Mouse (Mus musculus): Measurements from ENCODE around the gene Ctu2.

Gene Ctu2

GRCm38 (mm10) chr8:122474951-122475560 lies 887 bp upstream of the Ctu2 start:
- peak; percentile 49 for DNase-seq (ENCODE audit: extremely low read depth, insufficient read length, low spot score)

- no peak for DNase-seq (ENCODE audit: extremely low read depth, insufficient read length, low spot score)
These were observed 6.5 kb downstream of the Ctu2 start for GRCm38 (mm10) chr8:122482448-122482847.

GRCm38 (mm10) chr8:122483877-122484276 lies 7.9 kb downstream of the Ctu2 start:
- no peak for DNase-seq (ENCODE audit: extremely low read depth, insufficient read length, low spot score)

DNA sequence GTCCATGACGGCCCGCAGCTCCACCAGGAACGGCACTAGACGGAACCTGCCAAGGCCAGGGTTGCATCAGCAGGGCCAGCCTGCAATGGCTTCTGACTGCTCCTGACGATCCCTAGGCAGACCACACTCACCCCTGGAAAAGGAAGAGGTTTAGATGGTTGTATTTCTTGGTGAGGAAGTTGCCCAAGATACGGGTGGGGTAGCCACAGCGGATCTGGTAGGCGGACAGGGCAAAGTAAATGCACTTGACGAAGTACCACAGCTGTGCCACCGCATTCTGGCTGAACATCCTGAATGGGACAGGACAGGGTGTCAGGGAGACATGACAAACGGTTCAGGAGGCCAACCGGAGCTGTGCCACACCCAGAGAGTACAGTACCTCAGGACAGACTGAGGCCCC lies 8.9 kb downstream of the Ctu2 start:
- DNase-seq (ENCODE audit: extremely low read depth, insufficient read length, low spot score) = no peak

GRCm38 (mm10) chr8:122488387-122488786 lies 12.4 kb downstream of the Ctu2 start:
- DNase-seq (ENCODE audit: extremely low read depth, insufficient read length, low spot score) = no peak

DNA sequence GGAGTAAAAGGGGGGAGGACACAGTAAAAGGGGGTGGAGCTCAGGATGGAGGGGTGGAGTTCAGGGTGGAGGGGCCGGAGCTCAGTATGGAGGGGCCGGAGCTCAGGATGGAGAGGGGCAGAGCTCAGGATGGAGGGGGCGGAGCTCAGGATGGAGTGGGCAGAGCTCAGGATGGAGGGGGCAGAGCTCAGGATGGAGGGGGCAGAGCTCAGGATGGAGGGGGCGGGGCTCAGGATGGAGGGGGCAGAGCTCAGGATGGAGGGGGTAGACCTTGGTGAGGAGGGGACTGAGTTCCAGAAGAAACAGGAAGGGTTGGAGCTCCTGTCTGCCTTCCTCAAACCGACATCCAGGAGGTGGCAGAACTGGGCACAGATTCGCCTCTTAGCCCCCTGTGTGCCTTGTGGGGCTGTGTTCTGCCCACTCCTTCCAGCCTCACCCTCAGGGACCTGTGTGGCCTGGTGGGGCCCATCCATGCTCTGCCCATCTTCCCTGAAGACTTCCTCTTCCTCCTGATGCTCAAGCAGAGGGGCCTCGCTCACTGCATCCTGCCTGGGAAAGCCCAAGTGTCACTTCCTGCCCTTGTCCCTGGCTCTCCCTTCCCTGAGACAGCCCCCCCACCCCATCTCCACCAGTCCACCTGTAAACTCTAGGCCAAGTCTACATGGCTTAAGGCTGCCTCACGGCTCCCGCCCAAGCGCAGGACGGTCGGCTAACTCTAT lies 21.2 kb downstream of the Ctu2 start:
- no peak for DNase-seq (ENCODE audit: extremely low read depth, insufficient read length, low spot score)

DNA sequence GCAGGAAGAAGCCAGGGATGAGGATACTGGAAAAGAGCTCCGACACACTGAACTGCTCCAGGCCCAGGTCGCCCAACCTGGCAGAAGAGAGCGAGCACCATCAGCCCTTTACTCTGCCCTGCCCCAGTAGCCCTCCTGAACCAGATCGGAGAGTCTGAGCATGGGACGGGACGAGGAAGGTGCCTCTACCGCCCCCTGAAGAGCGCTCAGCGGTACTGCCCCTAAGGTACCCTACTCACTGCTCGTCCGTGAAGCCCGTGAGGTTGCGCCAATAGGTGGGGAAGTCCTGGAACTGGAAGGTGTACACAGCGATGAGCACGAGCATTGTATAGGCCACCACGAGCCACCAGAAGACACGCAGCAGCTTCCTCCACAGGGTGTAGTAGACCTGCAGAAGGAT lies 22.0 kb downstream of the Ctu2 start:
- DNase-seq (ENCODE audit: extremely low read depth, insufficient read length, low spot score) = no peak

DNA sequence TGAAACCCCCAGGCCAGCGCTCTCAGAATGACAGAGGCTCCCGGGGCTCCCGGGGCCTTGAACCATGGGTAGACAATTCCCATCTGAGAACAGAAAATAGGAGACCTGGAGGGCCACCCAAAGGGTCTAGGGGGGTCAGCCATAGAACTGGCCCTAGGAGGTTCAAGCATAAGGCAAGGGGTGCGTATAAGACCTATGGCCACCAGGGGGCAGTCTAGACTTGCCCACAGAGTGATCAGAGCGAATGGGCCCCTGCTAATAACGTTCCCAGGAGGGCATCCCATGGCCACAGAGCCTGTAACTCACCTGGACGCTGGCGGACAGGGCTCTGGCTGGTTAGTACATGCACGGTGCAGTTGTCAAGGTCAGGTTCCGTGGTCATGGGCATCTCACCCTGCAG lies 24.9 kb downstream of the Ctu2 start:
- DNase-seq (ENCODE audit: extremely low read depth, insufficient read length, low spot score) = peak; percentile 50

GRCm38 (mm10) chr8:122511552-122511951 lies 35.6 kb downstream of the Ctu2 start:
- DNase-seq (ENCODE audit: extremely low read depth, insufficient read length, low spot score) = no peak

GRCm38 (mm10) chr8:122512392-122512791 lies 36.4 kb downstream of the Ctu2 start:
- DNase-seq (ENCODE audit: extremely low read depth, insufficient read length, low spot score) = no peak

GRCm38 (mm10) chr8:122515699-122516098 lies 39.8 kb downstream of the Ctu2 start:
- no peak for DNase-seq (ENCODE audit: extremely low read depth, insufficient read length, low spot score)

GRCm38 (mm10) chr8:122517541-122518190 lies 41.7 kb downstream of the Ctu2 start:
- DNase-seq (ENCODE audit: extremely low read depth, insufficient read length, low spot score) = no peak

- DNase-seq (ENCODE audit: extremely low read depth, insufficient read length, low spot score) = no peak
These were observed 44.7 kb downstream of the Ctu2 start for GRCm38 (mm10) chr8:122520611-122521010.

DNA sequence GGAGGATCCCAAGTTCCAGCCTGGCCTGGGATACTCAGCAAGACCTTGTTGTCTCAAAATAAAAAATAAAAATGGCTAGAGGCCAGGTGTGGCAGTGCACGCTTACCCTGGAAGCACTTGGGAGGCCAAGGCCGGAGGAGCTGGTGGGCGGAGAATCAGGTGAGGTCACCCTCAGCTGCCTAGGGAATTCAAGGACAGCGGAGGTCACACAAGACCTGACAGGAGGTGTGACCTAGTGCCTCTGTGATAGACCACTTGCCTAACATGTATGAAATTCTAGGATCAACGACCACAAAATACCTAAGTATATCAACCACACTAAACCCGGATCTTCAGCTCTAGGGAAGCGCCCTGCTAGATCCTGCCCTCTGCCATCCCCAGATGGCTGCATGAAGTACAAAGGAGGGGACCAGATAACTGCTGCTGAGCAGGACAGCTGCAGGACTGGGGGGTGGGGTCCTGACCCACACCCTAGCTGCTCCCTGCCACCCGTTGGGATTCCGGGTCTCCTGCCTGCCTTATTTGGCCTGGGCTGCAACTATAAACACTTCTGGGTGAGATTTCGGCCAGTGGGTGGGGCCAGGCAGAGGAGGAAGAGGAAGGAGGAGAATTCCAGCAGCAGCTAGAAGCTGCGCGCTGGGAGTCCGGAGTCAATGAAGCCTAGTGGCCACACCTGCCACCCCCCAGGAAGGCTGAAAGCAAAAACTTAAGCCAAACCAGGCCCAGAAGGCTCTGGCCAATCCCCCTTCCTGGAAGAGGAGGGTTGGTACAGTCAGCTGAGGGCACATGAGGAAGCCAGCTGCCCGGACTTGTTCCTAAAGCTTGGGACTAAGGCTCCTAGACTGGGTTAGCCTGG lies 47.1 kb downstream of the Ctu2 start:
- DNase-seq (ENCODE audit: extremely low read depth, insufficient read length, low spot score) = no peak

DNA sequence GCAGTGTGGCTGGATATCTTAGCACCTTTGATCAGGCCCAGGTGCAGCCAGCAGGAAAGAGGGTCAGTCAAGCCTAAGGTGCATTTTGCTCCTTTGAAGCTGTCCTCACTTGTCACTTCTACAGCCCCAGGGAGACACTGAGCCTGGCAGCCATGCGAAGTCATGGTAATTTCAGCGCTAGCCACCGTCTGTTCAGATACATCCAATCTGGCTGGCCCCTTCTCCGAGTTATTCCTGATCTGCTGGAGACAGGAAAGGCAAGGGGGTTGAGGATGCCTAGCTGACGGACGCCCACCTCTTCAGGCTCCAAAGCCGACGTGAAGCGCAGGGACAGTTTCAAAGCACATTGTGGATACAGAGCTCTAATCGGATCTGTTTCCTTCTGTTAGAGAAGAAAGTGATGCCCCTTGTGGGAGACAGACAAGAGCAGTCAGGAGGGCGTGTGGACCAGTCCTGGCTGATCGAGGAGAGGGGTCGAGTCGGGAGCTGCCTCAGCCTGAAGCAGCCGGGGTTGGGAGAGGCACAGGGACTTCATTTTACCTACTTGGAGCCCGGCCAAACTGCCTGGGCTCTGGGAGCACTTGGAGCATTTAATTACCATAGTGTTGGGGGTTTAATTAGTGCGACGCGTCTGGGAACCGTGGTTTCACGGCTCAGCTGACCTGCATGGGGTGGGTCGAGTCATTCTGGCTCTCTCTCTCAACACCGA lies 47.9 kb downstream of the Ctu2 start:
- no peak for DNase-seq (ENCODE audit: extremely low read depth, insufficient read length, low spot score)

DNA sequence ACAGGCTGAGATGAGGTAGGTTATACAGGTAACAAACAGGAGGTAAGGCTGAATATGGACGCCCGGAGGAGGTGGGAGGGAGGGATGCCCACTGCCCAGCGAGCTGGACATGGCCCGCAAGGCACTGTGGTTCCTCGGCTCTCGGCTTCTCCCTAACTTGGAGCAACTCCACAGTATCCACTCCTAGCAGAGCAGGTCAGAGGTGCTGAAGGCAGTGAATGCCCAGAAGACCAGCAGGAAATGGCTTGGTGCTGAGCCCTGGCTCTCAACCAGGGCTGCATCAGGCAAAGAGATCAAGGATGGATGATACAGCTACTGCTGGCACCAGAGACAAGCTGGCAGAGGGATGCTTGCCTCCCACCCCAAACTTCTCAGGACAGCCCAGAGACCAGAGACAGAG lies 48.6 kb downstream of the Ctu2 start:
- DNase-seq (ENCODE audit: extremely low read depth, insufficient read length, low spot score) = no peak

- DNase-seq (ENCODE audit: extremely low read depth, insufficient read length, low spot score) = no peak
These were observed 49.1 kb downstream of the Ctu2 start for GRCm38 (mm10) chr8:122525004-122525403.

DNA sequence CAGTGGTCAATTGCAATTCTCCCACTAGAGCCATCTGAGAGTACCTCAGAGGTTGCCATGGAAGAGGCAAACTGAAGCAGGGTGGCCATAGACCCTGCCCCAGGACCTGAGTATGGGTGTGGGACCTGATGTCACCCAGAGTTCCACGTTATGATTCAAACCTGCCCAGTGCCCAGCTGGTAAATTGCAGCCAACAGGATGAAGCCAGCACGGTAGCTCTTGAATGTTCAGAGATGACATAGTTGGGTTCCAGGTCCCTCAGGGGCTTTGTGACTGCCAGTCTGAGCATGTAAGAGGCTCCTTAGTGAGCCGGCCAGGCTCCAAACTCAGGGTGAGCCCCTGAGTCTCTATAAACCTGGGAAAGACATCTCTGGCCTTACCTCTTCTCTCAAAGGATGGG lies 50.1 kb downstream of the Ctu2 start:
- DNase-seq (ENCODE audit: extremely low read depth, insufficient read length, low spot score) = no peak

- DNase-seq (ENCODE audit: extremely low read depth, insufficient read length, low spot score) = no peak
These were observed 50.7 kb downstream of the Ctu2 start for GRCm38 (mm10) chr8:122526526-122527170.

DNA sequence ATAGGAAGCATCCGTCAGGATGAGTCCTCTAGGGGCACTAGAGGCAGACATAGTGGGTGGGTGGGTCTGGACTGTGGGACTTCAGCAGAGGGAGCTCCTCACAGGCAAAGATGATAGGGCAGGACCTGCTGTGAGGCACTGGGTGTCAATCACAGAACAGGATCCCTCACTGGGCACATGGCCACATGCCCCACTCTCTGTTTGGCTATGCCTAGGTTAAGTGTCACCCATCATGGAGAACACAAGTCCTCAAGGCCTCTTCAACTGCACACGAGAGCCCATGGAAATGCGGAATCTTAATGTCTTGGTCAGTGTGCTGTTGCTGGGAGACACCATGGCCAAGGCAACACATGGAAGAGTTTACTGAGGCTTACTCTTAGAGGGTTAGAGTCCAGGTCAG lies 52.0 kb downstream of the Ctu2 start:
- DNase-seq (ENCODE audit: extremely low read depth, insufficient read length, low spot score) = no peak
